Mouse (Mus musculus) forebrain, embryonic 14.5 days (tissue): Measurements from ENCODE around the gene Pigx. TPM values are rescaled to one million over a fixed set of nuclear protein-coding genes. Genes with fewer than 3 reads are reported as not detected.

Experiments used
- ATAC-seq: fragments of 200-750 bp; cut with Nextera tagmentation; 2 replicates; pipeline ENCODE4 v1.8.0; 2017; ENCODE audit warnings: mild to moderate bottlenecking, moderate library complexity
- DNase-seq: peaks from one replicate; pipeline ENCODE4 v3.0.0-alpha.2; 2015; ENCODE audit warnings: low spot score
- H3K27ac ChIP-seq: fragments of 300-500 bp; sonication (generic); 2 replicates; pipeline ENCODE4 v1.5.1; 2014; ENCODE audit warnings: low read depth, mild to moderate bottlenecking, control low read depth, low read length, moderate library complexity
- H3K27me3 ChIP-seq: fragments of 300-500 bp; sonication (generic); replicated peaks from 2 replicates; pipeline ENCODE4 v1.6.1; 2014; ENCODE audit warnings: low read length, control low read depth, mixed read lengths; ENCODE audit not compliant: control insufficient read depth, insufficient read depth
- H3K36me3 ChIP-seq: fragments of 300-500 bp; sonication (generic); 2 replicates; pipeline ENCODE4 v1.6.1; 2014; ENCODE audit warnings: low read length, control low read depth; ENCODE audit not compliant: control insufficient read depth, insufficient read depth
- H3K4me1 ChIP-seq: fragments of 300-500 bp; sonication (generic); 2 replicates; pipeline ENCODE4 v1.6.1; 2014; ENCODE audit warnings: antibody characterized with exemption, low read length, control low read depth; ENCODE audit not compliant: control insufficient read depth, insufficient read depth
- H3K4me2 ChIP-seq: fragments of 300-500 bp; sonication (generic); 2 replicates; pipeline ENCODE4 v1.6.1; 2014; ENCODE audit warnings: mild to moderate bottlenecking, control low read depth, low read length
- H3K4me3 ChIP-seq: fragments of 300-500 bp; sonication (generic); 2 replicates; pipeline ENCODE4 v1.5.1; 2014; ENCODE audit warnings: low read depth, low read length, control low read depth
- H3K9ac ChIP-seq: fragments of 300-500 bp; sonication (generic); 2 replicates; pipeline ENCODE4 v1.6.1; 2014; ENCODE audit warnings: mild to moderate bottlenecking, low read length, control low read depth, moderate library complexity
- H3K9me3 ChIP-seq: fragments of 300-500 bp; sonication (generic); replicated peaks from 2 replicates; pipeline ENCODE4 v1.6.1; 2016; ENCODE audit warnings: low read length, control low read depth, mixed read lengths; ENCODE audit not compliant: control insufficient read depth
- WGBS: fragments of 180-500 bp; shearing (Covaris S2); extraction: QIAGEN DNeasy Blood & Tissue Kit; methylation state at CpG from one replicate; pipeline ENCODE4 v1.1.7; 2014; 5-methylcytosine and 5-hydroxymethylcytosine counted together
- polyA plus RNA-seq: library from polyadenylated mRNA; unstranded; fragments of >200 nt; fragmentation: Nextera tagmentation; extraction: Ambion mirVana; gene quantifications from 2 replicates; pipeline ENCODE4 v1.2.1, GENCODE M21; 2014

Pigx gene
- polyA plus RNA-seq, 1 experiment from 2014 or later, result 159 TPM

GRCm38 (mm10) chr16:32129449-32130189 is 30.1 kb upstream of the Pigx start:
- Histone ChIP-seq H3K27me3 (no peaks in the 10 kb centered on the region), H3K9me3 (no peaks in the 10 kb centered on the region), H3K4me3 (no peak overlapping the region), H3K27ac (no peak overlapping the region), H3K4me2 (no peak overlapping the region), H3K9ac (no peak overlapping the region), H3K36me3 (no peaks in the 10 kb centered on the region), H3K4me1 (no peaks in the 10 kb centered on the region)
- 85% methylated on average over 20 of the region's 20 CpGs for WGBS
- ATAC-seq (no peak), DNase-seq (no peak)

- Histone ChIP-seq H3K27me3 (no peaks in the 10 kb centered on the region), H3K9me3 (no peaks in the 10 kb centered on the region), H3K27ac (no peak overlapping the region), H3K9ac (no peak overlapping the region), H3K4me2 (no peak overlapping the region), H3K4me1 (no peaks in the 10 kb centered on the region), H3K36me3 (no peaks in the 10 kb centered on the region), H3K4me3 (no peak overlapping the region)
- DNase-seq, result no peak
- ATAC-seq, result no peak
- 92% methylated on average over 4 of the region's 4 CpGs for WGBS
These were observed 27.5 kb upstream of the Pigx start for GRCm38 (mm10) chr16:32127046-32127445.

- WGBS, result 84% methylated on average over 3 of the region's 3 CpGs
- ATAC-seq, result no peak
- no peak overlapping the region for H3K4me3 ChIP-seq
These were observed 25.8 kb upstream of the Pigx start for GRCm38 (mm10) chr16:32125364-32125763.

DNA sequence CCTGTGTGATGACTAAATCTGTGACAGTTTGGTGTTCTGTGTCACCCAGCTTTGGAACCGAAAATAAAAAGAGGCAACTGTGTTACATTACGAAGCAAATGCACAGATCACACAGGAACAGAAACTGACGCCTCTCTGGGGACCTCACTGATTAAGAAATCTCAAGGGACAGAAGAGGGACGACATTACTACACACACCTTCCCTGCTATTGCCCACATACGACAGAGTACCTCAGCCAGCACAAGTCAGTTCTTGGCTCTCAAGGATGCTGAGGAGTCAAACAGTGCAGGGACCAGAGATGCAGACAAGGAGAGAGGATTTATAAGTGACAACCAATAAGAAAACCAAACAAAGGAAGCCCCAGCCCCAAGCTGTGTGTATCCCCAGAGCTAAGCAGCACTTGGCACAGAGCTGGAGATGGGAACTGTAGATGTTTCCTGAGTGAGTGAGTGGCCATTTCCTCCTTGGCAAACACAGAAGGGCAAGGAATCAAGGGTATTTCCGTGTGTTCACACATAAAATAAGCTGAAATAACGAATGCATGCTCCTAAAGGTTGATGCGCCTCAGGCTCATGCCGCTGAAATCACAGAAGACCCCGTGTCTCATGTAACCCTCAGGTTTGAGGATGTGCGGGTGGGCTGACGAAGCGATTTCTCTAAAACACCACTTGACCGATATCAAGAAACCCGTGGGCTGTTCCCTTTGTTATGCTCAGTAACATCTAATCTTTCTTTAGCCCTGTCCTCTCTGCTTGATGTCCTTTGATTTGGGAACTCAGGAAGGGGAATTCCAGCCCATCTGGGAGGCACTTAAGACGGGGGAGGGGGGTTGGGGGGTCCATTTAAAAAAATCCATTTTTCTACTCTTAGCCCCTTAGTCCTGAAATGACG is 25.1 kb upstream of the Pigx start:
- no peaks in the 10 kb centered on the region for H3K9me3 ChIP-seq
- H3K4me3 ChIP-seq, result no peak overlapping the region
- no peak for ATAC-seq
- H3K4me1 ChIP-seq, result no peaks in the 10 kb centered on the region
- H3K4me2 ChIP-seq, result no peak overlapping the region
- 71% methylated on average over 17 of the region's 17 CpGs for WGBS
- H3K27ac ChIP-seq, result no peak overlapping the region
- no peak for DNase-seq
- no peak overlapping the region for H3K9ac ChIP-seq
- H3K36me3 ChIP-seq, result no peaks in the 10 kb centered on the region
- H3K27me3 ChIP-seq, result no peaks in the 10 kb centered on the region

More at GRCm38 (mm10) chr16:32125364-32125763, 25.8 kb upstream of the Pigx start:
- no peaks in the 10 kb centered on the region for H3K9me3 ChIP-seq
- no peak for DNase-seq
- no peaks in the 10 kb centered on the region for H3K4me1 ChIP-seq
- no peak overlapping the region for H3K4me2 ChIP-seq
- H3K36me3 ChIP-seq, result no peaks in the 10 kb centered on the region
- no peak overlapping the region for H3K9ac ChIP-seq
- H3K27ac ChIP-seq, result no peak overlapping the region
- no peaks in the 10 kb centered on the region for H3K27me3 ChIP-seq

GRCm38 (mm10) chr16:32124020-32124419 is 24.5 kb upstream of the Pigx start:
- DNase-seq (no peak), ATAC-seq (no peak)
- H3K27me3 ChIP-seq, result no peaks in the 10 kb centered on the region
- no peaks in the 10 kb centered on the region for H3K36me3 ChIP-seq
- H3K9me3 ChIP-seq, result no peaks in the 10 kb centered on the region
- no peak overlapping the region for H3K4me3 ChIP-seq
- H3K4me1 ChIP-seq, result no peaks in the 10 kb centered on the region
- H3K9ac ChIP-seq, result no peak overlapping the region
- whole genome bisulfite sequencing, result 87% methylated on average over 7 of the region's 7 CpGs
- H3K27ac ChIP-seq, result no peak overlapping the region
- H3K4me2 ChIP-seq, result no peak overlapping the region

GRCm38 (mm10) chr16:32120454-32120853 is 20.9 kb upstream of the Pigx start:
- H3K9me3 ChIP-seq, result no peaks in the 10 kb centered on the region
- no peak overlapping the region for H3K4me2 ChIP-seq
- 70% methylated on average over 3 of the region's 3 CpGs for WGBS
- no peak overlapping the region for H3K9ac ChIP-seq
- no peak for DNase-seq
- ATAC-seq, result no peak
- no peak overlapping the region for H3K27ac ChIP-seq
- no peaks in the 10 kb centered on the region for H3K27me3 ChIP-seq
- no peaks in the 10 kb centered on the region for H3K36me3 ChIP-seq
- H3K4me3 ChIP-seq, result no peak overlapping the region
- H3K4me1 ChIP-seq, result no peaks in the 10 kb centered on the region

GRCm38 (mm10) chr16:32116186-32116585 is 16.6 kb upstream of the Pigx start:
- H3K27me3 ChIP-seq, result no peaks in the 10 kb centered on the region
- no peaks in the 10 kb centered on the region for H3K9me3 ChIP-seq
- DNase-seq (no peak), ATAC-seq (no peak)
- H3K9ac ChIP-seq, result no peak overlapping the region
- 60% methylated on average over 5 of the region's 5 CpGs for WGBS
- no peak overlapping the region for H3K4me2 ChIP-seq
- H3K4me1 ChIP-seq, result no peaks in the 10 kb centered on the region
- H3K27ac ChIP-seq, result no peak overlapping the region
- H3K4me3 ChIP-seq, result no peak overlapping the region
- no peaks in the 10 kb centered on the region for H3K36me3 ChIP-seq

- H3K9ac ChIP-seq, result no peak overlapping the region
- H3K9me3 ChIP-seq, result no peaks in the 10 kb centered on the region
- no peaks in the 10 kb centered on the region for H3K36me3 ChIP-seq
- ATAC-seq (no peak), DNase-seq (no peak)
- H3K4me2 ChIP-seq, result no peak overlapping the region
- H3K27me3 ChIP-seq, result no peaks in the 10 kb centered on the region
- 70% methylated on average over 6 of the region's 6 CpGs for WGBS
- H3K4me1 ChIP-seq, result no peaks in the 10 kb centered on the region
- no peak overlapping the region for H3K4me3 ChIP-seq
- H3K27ac ChIP-seq, result no peak overlapping the region
These were observed 16.2 kb upstream of the Pigx start for GRCm38 (mm10) chr16:32115781-32116180.
